Comparison of ENCODE assay signal across 8 mouse cellular contexts in the genomic region with DNA sequence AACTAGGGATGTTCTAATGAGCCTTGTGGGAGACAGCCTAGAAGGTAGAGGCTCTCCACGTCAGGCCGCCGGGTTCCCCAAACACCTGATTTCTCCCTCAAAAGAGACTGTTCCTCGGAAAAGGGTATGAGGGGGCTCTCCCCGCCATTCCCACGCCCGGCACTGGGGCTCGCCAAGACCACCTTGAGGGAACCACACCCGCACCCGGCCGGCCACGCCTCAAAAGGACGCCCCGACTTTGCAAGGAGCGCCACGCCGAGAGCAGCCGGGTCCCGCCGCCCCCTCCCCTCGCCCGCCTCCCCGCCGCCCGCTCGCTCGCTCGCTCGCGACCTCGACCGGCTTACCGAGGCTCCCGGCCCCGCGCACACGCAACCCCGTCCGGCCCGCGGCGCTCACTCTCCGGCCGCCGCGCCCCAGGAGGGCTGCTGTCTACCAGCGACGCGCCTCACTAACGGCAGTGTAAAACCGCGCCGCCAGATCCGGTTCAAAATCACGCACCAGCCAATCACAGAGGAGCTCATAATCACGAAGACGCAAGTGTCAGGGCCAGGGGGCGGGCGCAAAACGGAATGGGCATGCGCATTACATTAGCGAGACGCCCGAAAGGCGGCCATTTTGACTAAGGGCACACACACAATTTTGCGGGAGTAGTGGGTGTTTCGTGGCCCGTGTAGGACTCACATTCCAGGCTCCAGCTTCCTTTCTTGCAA. TPM values are rescaled to one million over a fixed set of nuclear protein-coding genes. Genes with fewer than 3 reads are reported as not detected.
DNase-seq lines count a peak whose midpoint lies in the region; ATAC-seq and TF ChIP-seq lines count a peak whose summit lies in the region.

A gene (minus strand): TSS at position 494 of the 710 bp plus-strand sequence.

- peaks cover 48% of the 10 kb centered on the region for H3K79me3 ChIP-seq in C2C12 (ENCODE audit: low read depth)

- H3K4me1 ChIP-seq in erythroblast, embryonic 14.5 days (ENCODE audit: control insufficient read depth), result peaks cover 58% of the 10 kb centered on the region
- H3K4me1 ChIP-seq in heart, embryonic 11.5 days (ENCODE audit: control insufficient read depth, insufficient read depth, low read length), result peaks cover 45% of the 10 kb centered on the region
- peaks cover 37% of the 10 kb centered on the region for H3K4me1 ChIP-seq in kidney, embryonic 16.5 days (ENCODE audit: insufficient read depth, low read length)
- no peaks in the 10 kb centered on the region for H3K4me1 ChIP-seq in liver, adult 2 months (ENCODE audit: control insufficient read depth, insufficient read depth, low read length)

- peak within 1 kb of the TSS; percentile 90 for H3K4me3 ChIP-seq in C2C12 (ENCODE audit: insufficient read depth, poor library complexity, severe bottlenecking)
- peak within 1 kb of the TSS; percentile 90 for H3K4me3 ChIP-seq in erythroblast, embryonic 14.5 days (replicated peaks)
- peak within 1 kb of the TSS; percentile 95 for H3K4me3 ChIP-seq in heart, embryonic 11.5 days (ENCODE audit: low read depth, low read length)
- H3K4me3 ChIP-seq in kidney, embryonic 16.5 days (ENCODE audit: low read length), result peak within 1 kb of the TSS; percentile 80
- peak within 1 kb of the TSS; percentile 75 for H3K4me3 ChIP-seq in liver, adult 2 months (ENCODE audit: insufficient read depth, low read depth, low read length)
- peak within 1 kb of the TSS; percentile 43 for H3K4me3 ChIP-seq in myocyte

- H3ac ChIP-seq in C2C12 (ENCODE audit: control insufficient read depth, insufficient read length, low read depth) (peak within 1 kb of the TSS; percentile 80), myocyte (ENCODE audit: control insufficient read depth, insufficient read length) (peak within 1 kb of the TSS; percentile 61)

- peak; percentile 99 for DNase-seq in brain, embryonic 14.5 days (ENCODE audit: low read depth)
- DNase-seq in liver, adult 2 months (ENCODE audit: extremely low read depth, low read depth, low spot score), result peak; percentile 79
- DNase-seq in splenic B cell, adult 2 months (ENCODE audit: low read depth, low spot score), result peak; percentile 98

- H3K9ac ChIP-seq in heart, embryonic 11.5 days (ENCODE audit: low read depth, low read length), result peak within 1 kb of the TSS; percentile 92
- H3K9ac ChIP-seq in kidney, embryonic 16.5 days (replicated peaks; ENCODE audit: low read length), result peak within 1 kb of the TSS; percentile 78
- H3K9ac ChIP-seq in liver, adult 2 months (ENCODE audit: low read depth, low read length), result peak within 1 kb of the TSS; percentile 69

- peaks cover 7% of the 10 kb centered on the region for H3K9me3 ChIP-seq in erythroblast, embryonic 14.5 days (ENCODE audit: control insufficient read depth, low read length)
- H3K9me3 ChIP-seq in heart, embryonic 11.5 days (replicated peaks; ENCODE audit: control insufficient read depth, low read length), result no peaks in the 10 kb centered on the region
- H3K9me3 ChIP-seq in kidney, embryonic 16.5 days (ENCODE audit: low read length), result no peaks in the 10 kb centered on the region

- ATAC-seq in heart, embryonic 11.5 days (replicated peaks; ENCODE audit: insufficient number of reproducible peaks, low FRiP score, low TSS enrichment), result peak; percentile 91
- peak; percentile 97 for ATAC-seq in kidney, embryonic 16.5 days (ENCODE audit: low FRiP score, low TSS enrichment)

- TF ChIP-seq POLR2A in brain, embryonic 14.5 days (IDR thresholded peaks at IDR 0.05; ENCODE audit: borderline replicate concordance, extremely low read depth, insufficient read depth, insufficient read length, poor library complexity, severe bottlenecking), result 0 out of 2 replicates have a peak, but pooled peaks have one; percentile 43
- no peak for TF ChIP-seq POLR2A in liver, adult 2 months (IDR thresholded peaks at IDR 0.05; ENCODE audit: extremely low read depth, insufficient read depth, low read length)
- TF ChIP-seq POLR2A in myocyte (IDR thresholded peaks at IDR 0.05; ENCODE audit: insufficient read length, low read depth), result peak; percentile 91

- H3K36me3 ChIP-seq in C2C12 (ENCODE audit: control insufficient read depth, insufficient read depth) (peaks cover 8% of the 10 kb centered on the region), myocyte (ENCODE audit: control insufficient read depth, insufficient read depth) (no peaks in the 10 kb centered on the region)
- peaks cover 37% of the 10 kb centered on the region for H3K36me3 ChIP-seq in erythroblast, embryonic 14.5 days (ENCODE audit: control insufficient read depth)
- H3K36me3 ChIP-seq in heart, embryonic 11.5 days (ENCODE audit: control insufficient read depth, insufficient read depth, low read length), result no peaks in the 10 kb centered on the region
- no peaks in the 10 kb centered on the region for H3K36me3 ChIP-seq in kidney, embryonic 16.5 days (ENCODE audit: insufficient read depth, low read length)
- H3K36me3 ChIP-seq in liver, adult 2 months (ENCODE audit: control insufficient read depth, insufficient read depth, low read length), result no peaks in the 10 kb centered on the region
- no peaks in the 10 kb centered on the region for H3K36me3 ChIP-seq in splenic B cell, adult 2 months (ENCODE audit: control insufficient read depth, insufficient read depth, low read length, poor library complexity, severe bottlenecking)

- under 1% methylated on average over 58 of the region's 68 CpGs for WGBS in heart, embryonic 11.5 days (ENCODE audit: insufficient replicate concordance)
- under 1% methylated on average over 61 of the region's 68 CpGs for WGBS in kidney, embryonic 16.5 days
- WGBS in liver, adult 2 months, result under 1% methylated on average over 67 of the region's 68 CpGs

- H3K79me2 ChIP-seq in C2C12 (ENCODE audit: control insufficient read depth, insufficient read depth) (peaks cover 51% of the 10 kb centered on the region), myocyte (ENCODE audit: control insufficient read depth, insufficient read depth) (peaks cover 49% of the 10 kb centered on the region)
- peaks cover 7% of the 10 kb centered on the region for H3K79me2 ChIP-seq in liver, adult 2 months (ENCODE audit: control insufficient read depth, insufficient read depth, low read length)

- TF ChIP-seq CTCF in C2C12 (IDR thresholded peaks at IDR 0.05; ENCODE audit: control insufficient read depth, insufficient read depth, insufficient read length), result no peak
- no peak for TF ChIP-seq CTCF in brain, embryonic 14.5 days (IDR thresholded peaks at IDR 0.05; ENCODE audit: borderline replicate concordance, extremely low read depth, insufficient read depth, insufficient read length)
- TF ChIP-seq CTCF in liver, adult 2 months (IDR thresholded peaks at IDR 0.05; ENCODE audit: low read depth, low read length), result no peak

- 0 out of 2 replicates have a peak within 1 kb of the TSS, but pooled peaks have one; percentile 59 for H3K27ac ChIP-seq in heart, embryonic 11.5 days (ENCODE audit: low read depth, low read length)
- H3K27ac ChIP-seq in kidney, embryonic 16.5 days (ENCODE audit: low read length), result peak within 1 kb of the TSS; percentile 5; the same call in 1 of the 2 replicates
- no peak within 1 kb of the TSS for H3K27ac ChIP-seq in liver, adult 2 months (replicated peaks; ENCODE audit: insufficient read depth, low read depth, low read length)

- H3K27me3 ChIP-seq in C2C12 (ENCODE audit: control insufficient read depth, insufficient read depth, insufficient read length) (peaks cover 4% of the 10 kb centered on the region), myocyte (ENCODE audit: control insufficient read depth, insufficient read depth, insufficient read length) (no peaks in the 10 kb centered on the region)
- peaks cover 43% of the 10 kb centered on the region for H3K27me3 ChIP-seq in erythroblast, embryonic 14.5 days (ENCODE audit: control insufficient read depth)
- H3K27me3 ChIP-seq in heart, embryonic 11.5 days (ENCODE audit: control insufficient read depth, insufficient read depth, low read length), result peaks cover 22% of the 10 kb centered on the region
- H3K27me3 ChIP-seq in kidney, embryonic 16.5 days (ENCODE audit: insufficient read depth, low read length), result peaks cover 20% of the 10 kb centered on the region
- no peaks in the 10 kb centered on the region for H3K27me3 ChIP-seq in liver, adult 2 months (ENCODE audit: control insufficient read depth, insufficient read depth, low read length)
- no peaks in the 10 kb centered on the region for H3K27me3 ChIP-seq in splenic B cell, adult 2 months (ENCODE audit: control insufficient read depth, insufficient read depth, low read length, poor library complexity, severe bottlenecking)

- H3K4me2 ChIP-seq in heart, embryonic 11.5 days, result peak within 1 kb of the TSS; percentile 77
- peak within 1 kb of the TSS; percentile 62 for H3K4me2 ChIP-seq in kidney, embryonic 16.5 days (replicated peaks; ENCODE audit: low read depth, low read length)
- H3K4me2 ChIP-seq in myocyte (ENCODE audit: low read depth), result peak within 1 kb of the TSS; percentile 87

TF ChIP-seq in C2C12, 6 proteins besides CTCF, POLR2A, EP300 and RAD21:
- TF ChIP-seq USF1 (IDR thresholded peaks at IDR 0.05; ENCODE audit: low read depth) (no peak), MAX (IDR thresholded peaks at IDR 0.05) (peak; percentile 64)

TF ChIP-seq in myocyte, 11 proteins besides CTCF, POLR2A, EP300 and RAD21:
- TF ChIP-seq SRF (IDR thresholded peaks at IDR 0.05; ENCODE audit: control insufficient read depth, insufficient read length, low read depth) (peak; percentile 59), E2F4 (IDR thresholded peaks at IDR 0.05; ENCODE audit: insufficient read depth) (peak; percentile 94), MYOD1 (IDR thresholded peaks at IDR 0.05; ENCODE audit: control insufficient read depth in 1 of 3, insufficient read length in 2 of 3, low read depth in 2 of 3) (no peak), POLR2AphosphoS2 (IDR thresholded peaks at IDR 0.05; ENCODE audit: insufficient read length, low read depth) (peak; percentile 85), TCF3 (IDR thresholded peaks at IDR 0.05; ENCODE audit: insufficient read length, low read depth) (no peak), TCF12 (IDR thresholded peaks at IDR 0.05; ENCODE audit: insufficient read depth, poor library complexity, severe bottlenecking) (no peak)
TF ChIP-seq in myocyte: peak in this region for 3.

RNA-seq across cellular contexts. Expression of the gene that starts here (rescaled TPM):
- polyA plus RNA-seq in C2C12 (2012; fragmentation: generic; extraction: Trizol) (175 TPM), myocyte (2012; fragmentation: generic; extraction: Trizol) (99.0 TPM)
- 83.0 and 118 TPM in 2 replicates for polyA plus RNA-seq in brain, embryonic 14.5 days (2012; rRNA removed)
- polyA plus RNA-seq in erythroblast, embryonic 14.5 days (2012), result 2.5 and 4.0 TPM in 2 replicates
- 91.8 and 126 TPM in 2 replicates for polyA plus RNA-seq in heart, embryonic 11.5 days (2014; fragmentation: Nextera tagmentation; extraction: Ambion mirVana)
- polyA plus RNA-seq in kidney, embryonic 16.5 days (2015; fragmentation: Nextera tagmentation; extraction: Ambion mirVana), result 143 and 157 TPM in 2 replicates
- 0.92 and 1.4 TPM in 2 replicates for total RNA-seq in liver, adult 2 months (2014; rRNA removed)
- 0.32 and 0.56 TPM in 2 replicates for polyA plus RNA-seq in liver, adult 2 months (2012; rRNA removed)

Comparison
In these comparisons a context has a peak if more than half of its experiments do, and no peak if none do; other contexts are left out.
1. RNA of the gene that starts here (polyA plus RNA-seq): 175 TPM in C2C12 (single experiment), 143 to 157 TPM in kidney, embryonic 16.5 days, 99.0 TPM in myocyte (single experiment), 91.8 to 126 TPM in heart, embryonic 11.5 days and 83.0 to 118 TPM in brain, embryonic 14.5 days; 2.5 to 4.0 TPM in erythroblast, embryonic 14.5 days and 0.32 to 0.56 TPM in liver, adult 2 months; every median in the first group is over 10 times any median in the second.
2. H3K4me3 ChIP-seq: peak in every context shown above with its lines; median percentile 95 in heart, embryonic 11.5 days; 90 in C2C12; 90 in erythroblast, embryonic 14.5 days; 80 in kidney, embryonic 16.5 days; 75 in liver, adult 2 months; 43 in myocyte.
3. Peak in every context shown above with its lines, with median percentiles within 50 percentile points of each other: DNase-seq, H3K4me2 ChIP-seq and H3K9ac ChIP-seq.